Mouse (Mus musculus) ES-Bruce4 (cell line): ENCODE results near the gene Efnb2.

ENCODE experiments used
- CTCF ChIP-seq: IDR thresholded peaks from one replicate; pipeline ENCODE4 v1.8.1; 2011; ENCODE audit warnings: low read depth, low read length
- EP300 ChIP-seq: IDR thresholded peaks from 2 replicates; pipeline ENCODE4 v1.6.1; 2011; ENCODE audit warnings: low read depth, low read length; ENCODE audit not compliant: insufficient read depth
- POLR2A ChIP-seq: IDR thresholded peaks from one replicate; pipeline ENCODE4 v1.8.1; 2011; ENCODE audit warnings: low read length; ENCODE audit not compliant: insufficient read depth

DNA sequence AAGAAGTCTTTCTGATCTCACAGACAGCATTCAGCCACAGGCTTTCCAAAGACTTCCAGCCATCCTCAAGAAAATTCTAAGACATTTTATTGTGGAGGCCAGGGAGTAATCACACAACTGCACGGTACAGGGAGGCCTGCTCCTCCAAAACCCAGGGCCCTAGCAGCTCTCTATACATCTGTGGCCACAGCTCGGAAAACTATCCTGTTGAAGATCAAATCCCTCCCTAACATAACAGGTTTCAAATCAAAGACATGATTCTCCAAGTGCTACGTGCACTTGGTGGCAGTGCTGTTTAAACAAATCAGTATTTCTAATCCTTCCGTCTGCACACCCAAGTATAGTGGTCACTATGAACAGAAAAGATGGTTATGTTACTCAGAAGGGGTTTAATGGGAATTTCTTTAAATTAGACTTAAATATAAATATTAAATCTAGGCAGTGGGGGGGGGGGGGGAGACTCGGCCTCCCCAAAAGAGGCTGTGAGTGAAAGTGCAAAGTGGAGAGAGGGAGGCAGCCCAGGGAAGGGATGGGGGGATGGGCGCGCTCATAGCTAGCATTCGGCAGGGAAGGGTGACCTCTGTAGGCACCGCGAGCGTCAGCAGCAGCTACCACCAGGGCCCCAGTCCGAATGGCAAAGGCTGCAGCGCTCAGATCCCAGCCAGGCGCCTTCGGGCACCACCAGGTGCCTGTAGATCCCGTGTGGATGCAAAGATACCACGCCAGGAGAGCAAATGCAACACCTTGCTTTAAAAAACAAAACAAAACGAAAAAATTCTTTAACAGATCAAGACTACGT is 2.4 kb downstream of the Efnb2 start:
- TF ChIP-seq POLR2A (no peak), CTCF (peak; percentile 73), EP300 (peak; percentile 78; the same call in 1 of the 2 replicates)
